In genomic region chr17:83367387-83367786, GRCm38 (mm10) we compare ENCODE assay signal across 23 mouse cellular contexts. TPM values are rescaled to one million over a fixed set of nuclear protein-coding genes. Genes with fewer than 3 reads are reported as not detected.
DNase-seq lines count a peak whose midpoint lies in the region; ATAC-seq and TF ChIP-seq lines count a peak whose summit lies in the region.
"Had no signal": no experiment of that assay in that cellular context is flagged by ENCODE, and none has a peak within 500 bp of the region (broad histone marks: within the 10 kb centered on the region; RNA-seq: fewer than 3 reads in every experiment).

No protein-coding gene starts in this region.

- H3K27ac ChIP-seq in thymus, adult 2 months (ENCODE audit: control insufficient read depth, insufficient read depth, low read length) = no peak overlapping the region
- H3K27ac ChIP-seq in forebrain, embryonic 15.5 days (replicated peaks) = no peak overlapping the region
- H3K27ac ChIP-seq: embryonic facial prominence, embryonic 12.5 days; embryonic facial prominence, embryonic 15.5 days; hindbrain, embryonic 12.5 days; hindbrain, embryonic 15.5 days had no signal

- H3K4me2 ChIP-seq in forebrain, embryonic 15.5 days (replicated peaks) = no peak overlapping the region
- H3K4me2 ChIP-seq: embryonic facial prominence, embryonic 12.5 days; embryonic facial prominence, embryonic 15.5 days; heart, embryonic 11.5 days; hindbrain, embryonic 12.5 days; hindbrain, embryonic 15.5 days had no signal

- ATAC-seq in CD4-positive, CD25-positive, alpha-beta regulatory T cell, adult 4 months = peak; percentile 67
- ATAC-seq in inflammation-experienced regulatory T-cells, adult 6 months = peak; percentile 55
- ATAC-seq in forebrain, embryonic 15.5 days (replicated peaks) = no peak
- ATAC-seq: forebrain, embryonic 14.5 days; intestine, postnatal 0 days had no signal

- DNase-seq in CD4-positive helper T cell, adult 2 months (ENCODE audit: low read depth, low spot score) = peak; percentile 55
- peak; percentile 20 for DNase-seq in T-cell, adult 2 months (ENCODE audit: low spot score)
- no peak for DNase-seq in thymus, postnatal 4 days
- no peak for DNase-seq in thymus, adult 2 months
- DNase-seq: adrenal gland, adult 2 months; adrenal gland, postnatal 14 days; B cell, adult 2 months; cerebellum, adult 11 months; cerebellum, adult 2 months; cerebellum, adult 9-11 months; cerebellum, postnatal 25 days; gastrocnemius, postnatal 10 days; heart, adult 11 months had no signal

- no peak overlapping the region for H3K9ac ChIP-seq in forebrain, embryonic 15.5 days (replicated peaks)
- H3K9ac ChIP-seq: embryonic facial prominence, embryonic 12.5 days; embryonic facial prominence, embryonic 15.5 days; hindbrain, embryonic 12.5 days; hindbrain, embryonic 15.5 days had no signal

- H3K36me3 ChIP-seq in thymus, adult 2 months (ENCODE audit: control insufficient read depth, insufficient read depth, low read length) = no peaks in the 10 kb centered on the region
- H3K36me3 ChIP-seq in forebrain, embryonic 15.5 days = no peaks in the 10 kb centered on the region
- H3K36me3 ChIP-seq: embryonic facial prominence, embryonic 12.5 days; embryonic facial prominence, embryonic 15.5 days; hindbrain, embryonic 12.5 days; hindbrain, embryonic 15.5 days had no signal

- H3K9me3 ChIP-seq in forebrain, embryonic 15.5 days = no peaks in the 10 kb centered on the region
- H3K9me3 ChIP-seq: embryonic facial prominence, embryonic 12.5 days; embryonic facial prominence, embryonic 15.5 days; hindbrain, embryonic 12.5 days; hindbrain, embryonic 15.5 days had no signal

- no peak for TF ChIP-seq POLR2A in thymus, adult 2 months (IDR thresholded peaks at IDR 0.05; ENCODE audit: control insufficient read depth, extremely low read depth, insufficient read depth, low read length, poor library complexity)

- H3K4me1 ChIP-seq in thymus, adult 2 months (replicated peaks; ENCODE audit: control insufficient read depth, insufficient read depth, low read length) = peaks cover 5% of the 10 kb centered on the region
- no peaks in the 10 kb centered on the region for H3K4me1 ChIP-seq in forebrain, embryonic 15.5 days

- H3K27me3 ChIP-seq in thymus, adult 2 months (ENCODE audit: control insufficient read depth, insufficient read depth, low read length) = no peaks in the 10 kb centered on the region
- H3K27me3 ChIP-seq in forebrain, embryonic 15.5 days = no peaks in the 10 kb centered on the region
- H3K27me3 ChIP-seq: embryonic facial prominence, embryonic 12.5 days; embryonic facial prominence, embryonic 15.5 days; hindbrain, embryonic 12.5 days; hindbrain, embryonic 15.5 days had no signal

- no peak for TF ChIP-seq CTCF in thymus, adult 2 months (IDR thresholded peaks at IDR 0.05; ENCODE audit: borderline replicate concordance, control insufficient read depth, extremely low read depth, insufficient read depth, low read length, poor library complexity)

- 62% methylated on average over 5 of the region's 5 CpGs for WGBS in thymus, adult 2 months
- WGBS in forebrain, embryonic 15.5 days = 80% methylated on average over 5 of the region's 5 CpGs

- H3K4me3 ChIP-seq in thymus, adult 2 months (ENCODE audit: control insufficient read depth, insufficient read depth, low read length) = no peak overlapping the region
- no peak overlapping the region for H3K4me3 ChIP-seq in forebrain, embryonic 15.5 days
- H3K4me3 ChIP-seq: embryonic facial prominence, embryonic 12.5 days; embryonic facial prominence, embryonic 15.5 days; hindbrain, embryonic 12.5 days; hindbrain, embryonic 15.5 days had no signal

RNA-seq across cellular contexts. Expression of gene Eml4, which starts 16.7 kb away (rescaled TPM):
- polyA plus RNA-seq in CD4-positive, CD25-positive, alpha-beta regulatory T cell, adult 4 months (2017; shearing (Covaris generic)) = 10 to 100 TPM; 15.6 to 15.8 TPM
- 10 to 100 TPM; 13.1 to 20.9 (median 19.4) TPM for polyA plus RNA-seq in inflammation-experienced regulatory T-cells, adult 6 months (2017; shearing (Covaris generic))
- polyA plus RNA-seq in thymus, adult 2 months (2012; rRNA removed) = 13.0 and 14.6 TPM in 2 replicates
- 34.6 and 34.8 TPM in 2 replicates for polyA plus RNA-seq in forebrain, embryonic 15.5 days (2015; fragmentation: Nextera tagmentation; extraction: Ambion mirVana)

Comparison
In these comparisons a context has a peak if more than half of its experiments do, and no peak if none do; other contexts are left out.
1. DNase-seq: peak in CD4-positive helper T cell, adult 2 months (single experiment) and T-cell, adult 2 months (single experiment); none in thymus, postnatal 4 days (single experiment) and thymus, adult 2 months (single experiment).